Mouse (Mus musculus) limb, embryonic 14.5 days (tissue): Measurements from ENCODE around the gene Gm10837. TPM values are rescaled to one million over a fixed set of nuclear protein-coding genes. Genes with fewer than 3 reads are reported as not detected.

Source experiments
- ATAC-seq: fragments of 200-750 bp; cut with Nextera tagmentation; 2 replicates; pipeline ENCODE4 v1.8.0; 2017; ENCODE audit warnings: low read depth, moderate number of reproducible peaks, moderate TSS enrichment; ENCODE audit not compliant: low FRiP score
- DNase-seq: peaks from one replicate; pipeline ENCODE4 v3.0.0-alpha.2; 2015; ENCODE audit warnings: low spot score
- H3K27ac ChIP-seq: fragments of 300-500 bp; sonication (generic); replicated peaks from 2 replicates; pipeline ENCODE4 v1.5.1; 2014; ENCODE audit warnings: low read depth, mild to moderate bottlenecking, low read length, moderate library complexity, mixed read lengths
- H3K27me3 ChIP-seq: fragments of 300-500 bp; sonication (generic); 2 replicates; pipeline ENCODE4 v1.6.1; 2014; ENCODE audit warnings: low read length, mixed read lengths; ENCODE audit not compliant: control insufficient read depth, insufficient read depth
- H3K36me3 ChIP-seq: fragments of 300-500 bp; sonication (generic); 2 replicates; pipeline ENCODE4 v1.6.1; 2014; ENCODE audit warnings: mild to moderate bottlenecking, low read length, moderate library complexity, mixed read lengths; ENCODE audit not compliant: control insufficient read depth, insufficient read depth
- H3K4me1 ChIP-seq: fragments of 300-500 bp; sonication (generic); 2 replicates; pipeline ENCODE4 v1.6.1; 2014; ENCODE audit warnings: antibody characterized with exemption, low read length, mixed read lengths; ENCODE audit not compliant: control insufficient read depth, insufficient read depth
- H3K4me2 ChIP-seq: fragments of 300-500 bp; sonication (generic); replicated peaks from 2 replicates; pipeline ENCODE4 v1.6.1; 2014; ENCODE audit warnings: low read depth, mild to moderate bottlenecking, low read length, moderate library complexity; ENCODE audit not compliant: severe bottlenecking
- H3K4me3 ChIP-seq: fragments of 300-500 bp; sonication (generic); replicated peaks from 2 replicates; pipeline ENCODE4 v1.5.1; 2014; ENCODE audit warnings: low read length
- H3K9ac ChIP-seq: fragments of 300-500 bp; sonication (generic); 2 replicates; pipeline ENCODE4 v1.6.1; 2014; ENCODE audit warnings: mild to moderate bottlenecking, low read depth, low read length, moderate library complexity; ENCODE audit not compliant: severe bottlenecking
- H3K9me3 ChIP-seq: fragments of 300-500 bp; sonication (generic); 2 replicates; pipeline ENCODE4 v1.6.1; 2016; ENCODE audit warnings: low read length; ENCODE audit not compliant: control insufficient read depth
- POLR2A ChIP-seq: fragments of 200-500 bp; IDR thresholded peaks from 2 replicates; pipeline ENCODE4 v1.8.0; 2012; ENCODE audit warnings: inconsistent platforms, mild to moderate bottlenecking, moderate library complexity, borderline replicate concordance; ENCODE audit not compliant: insufficient read depth, insufficient read length; ENCODE audit errors: extremely low read depth
- WGBS: fragments of 180-500 bp; shearing (Covaris S2); extraction: QIAGEN DNeasy Blood & Tissue Kit; methylation state at CpG from one replicate; pipeline ENCODE4 v1.1.7; 2014; 5-methylcytosine and 5-hydroxymethylcytosine counted together
- polyA plus RNA-seq, 2 experiments: library from polyadenylated mRNA; depleted of rRNA in 1 of 2; stranded (reverse) in 1 of 2; unstranded in 1 of 2; fragments of >200 nt; fragmentation: Nextera tagmentation in 1 of 2; extraction: Ambion mirVana in 1 of 2; gene quantifications; 2 replicates each; pipeline versions ENCODE4 v1.2.1 to v1.2.3; 2012 to 2014

Gm10837 gene
- polyA plus RNA-seq (2012; rRNA removed) (not detected in 2 replicates), polyA plus RNA-seq (2014; fragmentation: Nextera tagmentation; extraction: Ambion mirVana) (0.12 TPM in 1 of 2 replicates, not detected in the other)

GRCm38 (mm10) chr14:122490441-122491328 lies at the start of gene Gm10837:
TSS of gene Gm10837 (plus strand) at chr14:122490586.
- WGBS = 1% methylated on average over 51 of the region's 51 CpGs
- Histone ChIP-seq H3K9ac (0 out of 2 replicates have a peak within 1 kb of the TSS, but pooled peaks have one; percentile 31), H3K4me1 (peaks cover 6% of the 10 kb centered on the region; the same call in 1 of the 2 replicates), H3K36me3 (no peaks in the 10 kb centered on the region), H3K9me3 (no peaks in the 10 kb centered on the region), H3K4me2 (peak within 1 kb of the TSS; percentile 52), H3K27ac (no peak within 1 kb of the TSS), H3K27me3 (peaks cover 54% of the 10 kb centered on the region), H3K4me3 (peak within 1 kb of the TSS; percentile 35)
- no peak for TF ChIP-seq POLR2A
- no peak for ATAC-seq
- DNase-seq = no peak

DNA sequence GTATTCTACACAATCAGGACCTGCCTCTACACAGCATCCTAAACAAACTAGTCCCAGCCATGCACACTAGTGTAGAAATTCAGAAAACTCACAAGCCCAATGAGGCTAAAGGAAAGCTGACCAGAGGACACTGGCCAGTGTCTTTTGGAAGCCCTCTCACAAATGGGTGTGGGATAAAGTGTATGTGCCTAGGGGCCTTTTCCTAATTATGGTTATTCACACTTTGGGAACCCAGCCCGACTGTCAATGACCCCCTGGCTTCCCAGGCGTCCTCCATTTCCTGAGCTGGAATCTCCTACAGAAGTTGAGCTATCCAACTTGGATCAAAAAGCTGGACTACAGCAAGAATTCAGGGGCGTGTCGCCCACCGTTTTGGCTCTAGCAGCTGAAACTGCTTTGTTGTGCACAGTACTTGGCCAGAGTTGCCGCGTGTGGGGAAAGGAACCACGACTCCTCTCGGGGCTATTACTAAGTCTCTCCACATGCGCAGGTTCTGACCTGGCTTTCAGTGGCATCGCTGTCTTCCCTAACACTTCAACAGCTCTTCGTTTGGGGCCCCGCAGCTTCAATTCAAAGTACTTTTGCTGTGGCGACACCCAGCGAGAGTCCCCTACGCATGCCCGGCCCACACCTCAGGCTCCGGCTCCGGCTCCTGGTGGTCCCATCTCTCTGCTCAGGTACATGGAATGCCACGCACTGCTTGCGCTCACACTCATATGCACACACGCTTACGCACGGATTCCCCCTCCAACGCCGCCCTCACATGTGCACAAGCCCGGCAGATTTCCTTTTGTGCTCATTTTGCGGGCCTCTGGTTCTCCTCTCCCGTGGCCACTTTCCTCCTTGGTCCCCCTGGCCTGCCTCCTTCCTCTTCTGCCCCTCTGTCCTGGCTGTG lies 40.5 kb upstream of the Gm10837 start:
- Histone ChIP-seq H3K36me3 (no peaks in the 10 kb centered on the region), H3K27ac (no peak overlapping the region), H3K9me3 (no peaks in the 10 kb centered on the region), H3K4me1 (peaks cover 15% of the 10 kb centered on the region), H3K27me3 (peaks cover 82% of the 10 kb centered on the region), H3K9ac (peak overlapping the region; percentile 26; the same call in 1 of the 2 replicates), H3K4me2 (peak overlapping the region; percentile 62), H3K4me3 (peak overlapping the region; percentile 35)
- no peak for DNase-seq
- WGBS = 6% methylated on average over 29 of the region's 29 CpGs
- no peak; the same call in 1 of the 2 replicates for ATAC-seq
- TF ChIP-seq POLR2A = no peak

- H3K9me3 ChIP-seq = no peaks in the 10 kb centered on the region
- peak within 1 kb of the TSS; percentile 35 for H3K4me3 ChIP-seq
- peaks cover 15% of the 10 kb centered on the region for H3K4me1 ChIP-seq
- H3K36me3 ChIP-seq = no peaks in the 10 kb centered on the region
- no peak within 1 kb of the TSS for H3K27ac ChIP-seq
- no peak for ATAC-seq
- DNase-seq = no peak
- no peak for TF ChIP-seq POLR2A
- whole genome bisulfite sequencing = 1% methylated on average over 55 of the region's 59 CpGs
- peaks cover 89% of the 10 kb centered on the region for H3K27me3 ChIP-seq
- H3K9ac ChIP-seq = peak within 1 kb of the TSS; percentile 26
- H3K4me2 ChIP-seq = peak within 1 kb of the TSS; percentile 62
Observed at GRCm38 (mm10) chr14:122450496-122451382, 39.6 kb upstream of the Gm10837 start, which contains the start of gene Gm5089. TSS of gene Gm5089 (minus strand) at chr14:122451115.

- no peaks in the 10 kb centered on the region for H3K9me3 ChIP-seq
- no peak overlapping the region for H3K4me3 ChIP-seq
- ATAC-seq (no peak), DNase-seq (no peak)
- H3K36me3 ChIP-seq = no peaks in the 10 kb centered on the region
- TF ChIP-seq POLR2A = no peak
- 59% methylated on average over 5 of the region's 5 CpGs for WGBS
- H3K4me1 ChIP-seq = peaks cover 15% of the 10 kb centered on the region
- H3K27ac ChIP-seq = no peak overlapping the region
- H3K4me2 ChIP-seq = peak overlapping the region; percentile 62
- H3K9ac ChIP-seq = no peak overlapping the region
- peaks cover 80% of the 10 kb centered on the region for H3K27me3 ChIP-seq
Observed at GRCm38 (mm10) chr14:122451551-122452145, 38.7 kb upstream of the Gm10837 start.
